Mouse (Mus musculus) kidney, adult 11 months (tissue): Measurements from ENCODE around the gene Map4k2.
"Not testable (repeated sequence)": the region's sequence is repeated elsewhere in the genome, so short reads cannot be mapped to it uniquely, and the experiment has no call there.

Experiments
- DNase-seq: peaks from one replicate; pipeline ENCODE4 v3.0.0; 2022

The Map4k2 gene

GRCm38 (mm10) chr19:6340524-6341452 is at the start of gene Map4k2:
Gene Map4k2, plus strand, starts transcription at chr19:6341135.
- DNase-seq, result peak; percentile 88

- DNase-seq, result no peak
Measured at GRCm38 (mm10) chr19:6292262-6292661, 48.7 kb upstream of the Map4k2 start.

GRCm38 (mm10) chr19:6294301-6294700 is 46.6 kb upstream of the Map4k2 start:
- no peak for DNase-seq

GRCm38 (mm10) chr19:6296551-6297210 is 44.3 kb upstream of the Map4k2 start:
- DNase-seq, result no peak

GRCm38 (mm10) chr19:6297641-6298040 is 43.3 kb upstream of the Map4k2 start:
- peak; percentile 65 for DNase-seq

- no peak for DNase-seq
Measured at GRCm38 (mm10) chr19:6299003-6299402, 41.9 kb upstream of the Map4k2 start.

- DNase-seq, result no peak
Measured at GRCm38 (mm10) chr19:6299450-6300267, 41.3 kb upstream of the Map4k2 start.

- DNase-seq, result peak; percentile 58
Measured at GRCm38 (mm10) chr19:6300402-6300841, 40.5 kb upstream of the Map4k2 start.

- DNase-seq, result no peak
Measured at GRCm38 (mm10) chr19:6302114-6302513, 38.8 kb upstream of the Map4k2 start.

- no peak for DNase-seq
Measured at GRCm38 (mm10) chr19:6302522-6302921, 38.4 kb upstream of the Map4k2 start.

- DNase-seq, result no peak
Measured at GRCm38 (mm10) chr19:6303831-6304230, 37.1 kb upstream of the Map4k2 start.

- DNase-seq, result peak; percentile 87
Measured at GRCm38 (mm10) chr19:6304787-6305516, 36.0 kb upstream of the Map4k2 start.

GRCm38 (mm10) chr19:6305517-6306115 is 35.3 kb upstream of the Map4k2 start:
- DNase-seq, result no peak

GRCm38 (mm10) chr19:6306137-6306551 is 34.8 kb upstream of the Map4k2 start, which contains the start of gene Cdc42bpg:
Gene Cdc42bpg, plus strand, starts transcription at chr19:6306456.
- DNase-seq, result peak; percentile 94

GRCm38 (mm10) chr19:6306586-6306985 is 34.3 kb upstream of the Map4k2 start:
- peak; percentile 83 for DNase-seq

GRCm38 (mm10) chr19:6307733-6308531 is 33.0 kb upstream of the Map4k2 start:
- DNase-seq, result no peak

GRCm38 (mm10) chr19:6310181-6310580 is 30.8 kb upstream of the Map4k2 start:
- no peak for DNase-seq

GRCm38 (mm10) chr19:6311783-6312182 is 29.2 kb upstream of the Map4k2 start:
- not testable (repeated sequence) for DNase-seq

- DNase-seq, result no peak
Measured at GRCm38 (mm10) chr19:6313796-6314195, 27.1 kb upstream of the Map4k2 start.

- DNase-seq, result no peak
Measured at GRCm38 (mm10) chr19:6314513-6314912, 26.4 kb upstream of the Map4k2 start.

GRCm38 (mm10) chr19:6315573-6315972 is 25.4 kb upstream of the Map4k2 start:
- DNase-seq, result no peak
